Mouse (Mus musculus) liver, embryonic 14.5 days (tissue): ENCODE results near the gene Gbx1. TPM values are rescaled to one million over a fixed set of nuclear protein-coding genes. Genes with fewer than 3 reads are reported as not detected.

Source experiments
- ATAC-seq: fragments of 200-750 bp; cut with Nextera tagmentation; 2 replicates; pipeline ENCODE4 v1.8.0; 2017; ENCODE audit warnings: moderate number of reproducible peaks, mild to moderate bottlenecking, moderate library complexity; ENCODE audit not compliant: insufficient read depth
- DNase-seq, 3 experiments: peaks; one replicate each; pipeline ENCODE4 v3.0.0-alpha.2; 2012 to 2013; ENCODE audit warnings: low read depth in 3 of 3, low spot score in 3 of 3
- H3K27ac ChIP-seq: fragments of 300-500 bp; sonication (generic); 2 replicates; pipeline ENCODE4 v1.5.1; 2014; ENCODE audit warnings: moderate library complexity, mild to moderate bottlenecking, control low read depth, inconsistent platforms
- H3K27me3 ChIP-seq: fragments of 300-500 bp; sonication (generic); 2 replicates; pipeline ENCODE4 v1.6.1; 2014; ENCODE audit warnings: mild to moderate bottlenecking, low read length, moderate library complexity; ENCODE audit not compliant: control insufficient read depth, insufficient read depth
- H3K36me3 ChIP-seq: fragments of 300-500 bp; sonication (generic); replicated peaks from 2 replicates; pipeline ENCODE4 v1.6.1; 2014; ENCODE audit warnings: low read depth; ENCODE audit not compliant: control insufficient read depth, insufficient read depth
- H3K4me1 ChIP-seq, 2 experiments: fragments of 200-500 bp in 1 of 2; fragments of 300-500 bp in 1 of 2; sonication (generic) in 1 of 2; replicated peaks; 2 replicates each; pipeline ENCODE4 v1.6.1; 2012 to 2014; ENCODE audit warnings: antibody characterized with exemption in 1 of 2, inconsistent platforms in 1 of 2, low read length in 1 of 2; ENCODE audit not compliant: control insufficient read depth in 2 of 2, insufficient read depth in 2 of 2
- H3K4me2 ChIP-seq: fragments of 300-500 bp; sonication (generic); 2 replicates; pipeline ENCODE4 v1.6.1; 2014; ENCODE audit warnings: low read depth, mild to moderate bottlenecking, control low read depth, moderate library complexity
- H3K4me3 ChIP-seq, 2 experiments: fragments of 200-500 bp in 1 of 2; fragments of 300-500 bp in 1 of 2; sonication (generic) in 1 of 2; 2 replicates each; pipeline ENCODE4 v1.5.1; 2012 to 2014; ENCODE audit warnings: low read depth in 2 of 2, low read length in 2 of 2, mild to moderate bottlenecking in 2 of 2, control low read depth in 1 of 2, inconsistent platforms in 1 of 2, moderate library complexity in 1 of 2; ENCODE audit not compliant: insufficient read depth in 1 of 2
- H3K9ac ChIP-seq: fragments of 300-500 bp; sonication (generic); replicated peaks from 2 replicates; pipeline ENCODE4 v1.6.1; 2014; ENCODE audit warnings: mild to moderate bottlenecking, control low read depth, moderate library complexity
- H3K9me3 ChIP-seq: fragments of 300-500 bp; sonication (generic); 2 replicates; pipeline ENCODE4 v1.6.1; 2016; ENCODE audit warnings: low read length, mixed read lengths; ENCODE audit not compliant: control insufficient read depth
- CTCF ChIP-seq: IDR thresholded peaks from 2 replicates; pipeline ENCODE4 v1.5.1; 2016; ENCODE audit warnings: antibody characterized with exemption, low read depth, control low read depth
- EP300 ChIP-seq: IDR thresholded peaks from 2 replicates; pipeline ENCODE4 v1.6.1; 2016; ENCODE audit warnings: antibody characterized with exemption, low read depth
- WGBS: fragments of 180-500 bp; shearing (Covaris S2); extraction: QIAGEN DNeasy Blood & Tissue Kit; methylation state at CpG from one replicate; pipeline ENCODE4 v1.1.7; 2014; ENCODE audit not compliant: insufficient replicate concordance; 5-methylcytosine and 5-hydroxymethylcytosine counted together
- polyA plus RNA-seq, 2 experiments: library from polyadenylated mRNA; depleted of rRNA in 1 of 2; stranded (reverse) in 1 of 2; unstranded in 1 of 2; fragments of >200 nt; fragmentation: Nextera tagmentation in 1 of 2; extraction: Ambion mirVana in 1 of 2; gene quantifications; 2 replicates each; pipeline versions ENCODE4 v1.2.1 to v1.2.3; 2012 to 2014

The Gbx1 gene
- polyA plus RNA-seq, 2 experiments, result not detected

- TF ChIP-seq EP300 (no peak), CTCF (peak; percentile 34; the same call in 1 of the 2 replicates)
- Histone ChIP-seq H3K27ac (no peak overlapping the region), H3K4me2 (no peak overlapping the region), H3K4me1 (no peaks in the 10 kb centered on the region), H3K9ac (no peak overlapping the region), H3K36me3 (no peaks in the 10 kb centered on the region), H3K27me3 (peaks cover 7% of the 10 kb centered on the region), H3K9me3 (no peaks in the 10 kb centered on the region), H3K4me3 (no peak overlapping the region)
- ATAC-seq (no peak), DNase-seq (no peak)
- 27% methylated on average over 5 of the region's 5 CpGs for WGBS
These were observed 7.3 kb upstream of the Gbx1 start for GRCm38 (mm10) chr5:24534292-24534691.

- no peak for TF ChIP-seq CTCF
- H3K4me1 ChIP-seq, result no peaks in the 10 kb centered on the region
- no peak overlapping the region for H3K27ac ChIP-seq
- H3K4me3 ChIP-seq, result no peak overlapping the region
- no peak overlapping the region for H3K4me2 ChIP-seq
- no peaks in the 10 kb centered on the region for H3K9me3 ChIP-seq
- peaks cover 16% of the 10 kb centered on the region for H3K27me3 ChIP-seq
- H3K36me3 ChIP-seq, result no peaks in the 10 kb centered on the region
- DNase-seq (no peak), ATAC-seq (no peak)
- WGBS, result 49% methylated on average over 11 of the region's 11 CpGs
- no peak overlapping the region for H3K9ac ChIP-seq
These were observed 6.4 kb upstream of the Gbx1 start for GRCm38 (mm10) chr5:24533391-24533790.

GRCm38 (mm10) chr5:24530042-24530689, 3.2 kb upstream of the Gbx1 start:
- Histone ChIP-seq H3K36me3 (no peaks in the 10 kb centered on the region), H3K9ac (no peak overlapping the region), H3K4me2 (no peak overlapping the region), H3K9me3 (no peaks in the 10 kb centered on the region), H3K4me3 (no peak overlapping the region), H3K27me3 (peaks cover 48% of the 10 kb centered on the region), H3K4me1 (no peaks in the 10 kb centered on the region), H3K27ac (no peak overlapping the region)
- no peak for TF ChIP-seq EP300
- TF ChIP-seq CTCF, result peak; percentile 100
- WGBS, result 15% methylated on average over 24 of the region's 24 CpGs
- peak; percentile 55; the same call in 1 of the 2 replicates for ATAC-seq
- DNase-seq, result peak; percentile 57 to 71 (median 61)

DNA sequence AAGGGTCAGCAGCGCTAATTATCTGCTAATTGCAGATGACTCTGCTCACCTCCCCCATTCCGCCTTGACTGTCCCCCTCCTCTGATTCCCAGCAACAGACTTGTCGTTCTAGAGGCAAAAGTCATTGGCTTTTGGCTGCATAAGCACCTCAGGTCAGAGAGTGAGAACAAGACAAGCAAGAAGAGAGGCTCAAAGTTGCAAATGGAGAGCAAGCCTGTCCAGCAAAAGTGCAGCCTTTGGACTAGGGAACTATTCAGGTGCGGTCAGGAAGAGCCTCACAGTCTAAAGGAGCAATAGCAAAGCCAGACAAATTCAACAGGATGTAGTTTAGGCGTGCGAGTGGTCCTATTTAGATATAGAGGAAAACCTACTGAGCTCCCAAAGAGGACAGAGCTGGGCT, 778 bp upstream of the Gbx1 start:
- 14% methylated on average over 6 of the region's 6 CpGs for WGBS
- no peak for TF ChIP-seq EP300
- no peak for TF ChIP-seq CTCF
- Histone ChIP-seq H3K27ac (no peak overlapping the region), H3K9me3 (no peaks in the 10 kb centered on the region), H3K27me3 (peaks cover 72% of the 10 kb centered on the region), H3K4me2 (no peak overlapping the region), H3K4me3 (no peak overlapping the region), H3K4me1 (no peaks in the 10 kb centered on the region), H3K9ac (no peak overlapping the region), H3K36me3 (no peaks in the 10 kb centered on the region)
- DNase-seq (no peak), ATAC-seq (no peak)

DNA sequence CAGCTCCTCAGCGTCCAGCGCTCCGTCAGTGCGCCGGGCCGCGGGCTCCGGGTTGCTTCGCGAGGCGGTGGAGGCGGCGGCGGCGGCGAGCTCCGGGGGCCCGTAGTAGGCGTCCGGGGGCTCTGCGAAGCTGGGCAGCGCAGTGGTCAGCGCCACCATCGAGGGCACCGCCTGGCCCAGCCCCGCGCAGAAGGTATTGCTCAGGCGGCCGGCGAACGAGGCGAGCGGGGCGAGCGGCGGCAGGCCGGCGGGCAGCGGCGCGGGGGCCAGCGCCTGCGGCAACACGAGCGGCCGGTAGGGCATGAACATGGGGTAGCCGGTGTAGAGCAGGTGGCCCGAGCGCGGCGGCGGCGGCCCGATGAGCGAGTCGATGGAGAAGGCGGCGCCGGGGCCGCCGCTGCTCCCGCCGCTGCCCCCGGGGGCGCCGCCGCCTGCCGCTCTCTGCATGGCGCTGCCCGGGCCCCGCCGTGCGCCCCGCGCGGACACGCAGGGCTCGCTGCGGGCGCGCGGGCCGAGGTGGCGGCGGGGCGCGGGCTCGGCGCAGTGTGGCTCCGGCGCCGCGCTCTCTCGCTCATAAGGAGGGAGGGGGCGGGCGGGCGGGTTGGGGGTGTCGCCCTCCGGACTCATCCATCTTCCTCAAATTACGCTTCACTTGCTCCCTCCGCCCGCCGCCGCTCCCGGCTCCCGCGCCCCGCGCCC, 663 bp downstream of the Gbx1 start:
- no peak for ATAC-seq

More for the DNA sequence above, 663 bp downstream of the Gbx1 start:
- no peak overlapping the region for H3K9ac ChIP-seq
- WGBS, result 1% methylated on average over 85 of the region's 109 CpGs
- peaks cover 85% of the 10 kb centered on the region for H3K27me3 ChIP-seq
- peak overlapping the region in 1 of 2 experiments; percentile 29; a peak in 2 of 4 replicates for H3K4me3 ChIP-seq
- TF ChIP-seq EP300, result no peak
- no peak for TF ChIP-seq CTCF
- no peaks in the 10 kb centered on the region for H3K36me3 ChIP-seq
- no peaks in the 10 kb centered on the region for H3K9me3 ChIP-seq
- H3K27ac ChIP-seq, result no peak overlapping the region
- no peaks in the 10 kb centered on the region for H3K4me1 ChIP-seq
- no peak for DNase-seq
- H3K4me2 ChIP-seq, result peak overlapping the region; percentile 42
